Mouse (Mus musculus): ENCODE measurements around the gene Acnat1. TPM values are rescaled to one million over a fixed set of nuclear protein-coding genes. Genes with fewer than 3 reads are reported as not detected.
"Not testable (repeated sequence)": the region's sequence is repeated elsewhere in the genome, so short reads cannot be mapped to it uniquely, and the experiment has no call there.

Gene Acnat1
- polyA plus RNA-seq, 1 experiment from 2014 or later = not detected

DNA sequence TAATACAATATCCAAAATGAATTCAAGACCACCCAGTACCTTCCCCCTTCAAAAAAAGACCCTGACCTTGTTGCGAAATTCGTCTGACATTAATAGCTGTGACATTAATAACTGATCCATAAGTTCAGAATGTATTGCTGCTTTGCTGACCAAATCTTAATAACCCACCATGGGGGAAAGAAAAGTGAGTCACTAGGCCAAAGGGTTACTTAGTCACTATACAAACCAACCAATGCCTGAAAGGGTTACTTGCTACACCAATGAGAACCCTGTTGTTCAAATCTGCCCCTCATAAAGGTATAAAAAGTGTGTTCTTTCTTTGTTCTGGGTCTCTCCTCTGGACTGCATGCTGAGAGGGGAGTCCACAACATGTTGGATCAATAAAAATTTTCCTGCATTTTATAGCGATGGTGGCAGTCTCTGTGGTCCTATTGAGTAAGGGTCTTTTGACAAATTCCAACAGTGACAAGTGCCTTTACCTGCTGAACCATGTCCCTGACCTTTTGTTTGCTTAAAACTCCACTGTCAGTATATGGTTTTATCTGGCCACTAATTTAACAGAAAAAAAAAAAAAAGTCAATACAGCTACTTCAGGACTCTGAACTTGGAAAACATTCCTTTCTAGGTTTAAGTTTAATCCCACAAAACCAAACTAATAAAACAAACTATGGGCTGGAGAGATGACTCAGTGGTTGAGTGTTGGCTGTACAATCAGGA is 12.4 kb upstream of the Acnat1 start:
- H3K36me3 ChIP-seq; ATAC-seq (ENCODE audit: insufficient number of reproducible peaks, insufficient read depth, low FRiP score, low TSS enrichment, low read depth); H3K9ac ChIP-seq; H3K9me3 ChIP-seq; H3K27ac ChIP-seq; H3K4me2 ChIP-seq; H3K27me3 ChIP-seq; H3K4me1 ChIP-seq; H3K4me3 ChIP-seq: not testable (repeated sequence)
- 76% methylated on average over 3 of the region's 3 CpGs for WGBS

DNA sequence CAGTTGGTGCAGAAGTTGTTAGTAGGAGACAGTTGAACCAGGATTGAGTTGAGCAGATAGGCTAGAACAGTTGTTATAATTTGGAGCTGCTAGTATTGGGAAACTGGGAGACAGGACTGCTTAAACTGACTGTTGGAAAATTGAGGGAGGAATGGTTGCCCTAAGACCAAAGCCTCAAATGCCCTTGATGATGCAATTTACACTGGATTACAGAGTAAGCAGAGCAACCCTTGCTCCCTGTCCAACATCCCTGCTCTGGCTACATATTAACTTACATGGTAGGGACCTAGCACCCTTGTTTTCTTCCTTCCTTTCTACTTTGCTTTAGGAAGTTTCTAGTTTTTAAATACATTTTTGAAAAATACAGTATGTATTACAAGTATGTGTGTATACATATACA is 11.7 kb upstream of the Acnat1 start:
- ATAC-seq (ENCODE audit: insufficient number of reproducible peaks, insufficient read depth, low FRiP score, low TSS enrichment, low read depth) = no peak

DNA sequence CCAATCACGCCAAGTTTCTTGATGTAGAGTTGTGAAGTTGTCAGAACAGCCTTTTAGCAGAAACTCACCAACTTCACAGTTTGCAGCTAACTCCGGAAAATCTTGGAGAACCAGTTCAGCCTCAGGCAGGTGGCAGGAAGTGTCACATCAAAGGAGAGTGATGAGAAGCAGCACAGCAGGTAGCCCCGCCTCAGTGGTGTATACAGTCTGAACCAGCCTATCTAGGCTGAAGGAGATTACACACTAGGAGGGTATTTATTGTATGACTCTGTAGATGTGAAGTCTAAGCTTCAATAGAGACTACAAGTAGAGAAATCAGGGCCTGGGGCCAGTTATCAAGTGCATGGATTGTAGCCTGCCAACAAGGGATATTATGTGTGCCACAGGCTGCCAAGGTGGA is 7.2 kb upstream of the Acnat1 start:
- ATAC-seq (ENCODE audit: insufficient number of reproducible peaks, insufficient read depth, low FRiP score, low TSS enrichment, low read depth) = peak; percentile 57; the same call in 1 of the 2 replicates
- Histone ChIP-seq H3K27ac (no peak overlapping the region), H3K9ac (no peak overlapping the region), H3K36me3 (no peaks in the 10 kb centered on the region), H3K9me3 (no peaks in the 10 kb centered on the region), H3K27me3 (peaks cover 8% of the 10 kb centered on the region), H3K4me3 (no peak overlapping the region), H3K4me1 (peaks cover 11% of the 10 kb centered on the region; the same call in 1 of the 2 replicates), H3K4me2 (peak overlapping the region; percentile 41; the same call in 1 of the 2 replicates)
- 34% methylated on average over 3 of the region's 3 CpGs for WGBS

More for the DNA sequence above, 11.7 kb upstream of the Acnat1 start:
- H3K4me3 ChIP-seq = no peak overlapping the region
- peaks cover 2% of the 10 kb centered on the region; the same call in 1 of the 2 replicates for H3K4me1 ChIP-seq
- 0 out of 2 replicates have a peak, but pooled peaks cover 2% of the 10 kb centered on the region for H3K9me3 ChIP-seq
- H3K27ac ChIP-seq = no peak overlapping the region
- peaks cover 6% of the 10 kb centered on the region for H3K27me3 ChIP-seq
- H3K9ac ChIP-seq = no peak overlapping the region
- no peak overlapping the region for H3K4me2 ChIP-seq
- no peaks in the 10 kb centered on the region for H3K36me3 ChIP-seq

DNA sequence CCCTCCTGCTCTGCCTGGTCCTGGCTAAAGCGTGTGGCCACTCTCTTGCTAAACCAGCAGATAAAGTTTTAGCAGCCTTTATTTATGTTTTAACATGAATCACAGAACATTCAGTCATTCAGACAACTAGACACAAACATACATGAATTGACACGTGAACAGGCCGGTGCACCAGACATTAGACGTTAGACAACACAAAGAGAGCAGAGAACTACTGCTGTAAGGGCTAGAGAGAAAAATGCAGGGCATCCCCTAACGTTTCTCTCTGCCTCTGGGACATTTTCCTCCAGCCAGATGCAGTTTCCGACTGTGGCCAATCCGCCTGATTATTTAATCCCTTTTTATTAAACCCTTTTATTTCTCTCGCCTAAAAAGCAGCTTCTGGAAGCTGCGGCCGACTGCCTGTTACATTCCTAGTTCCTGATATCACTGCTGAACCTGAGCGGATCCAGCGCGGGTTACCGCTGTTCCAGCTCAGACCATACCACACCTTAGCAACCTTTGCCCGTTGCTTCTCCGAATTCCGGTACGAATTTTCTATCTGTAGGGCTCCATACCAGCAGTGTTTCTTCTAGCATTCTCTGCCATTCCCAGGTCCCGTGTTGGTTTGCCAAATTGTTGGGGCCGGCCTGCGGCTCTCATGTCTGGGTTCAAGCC is 6.5 kb upstream of the Acnat1 start:
- H3K4me1 ChIP-seq = peaks cover 11% of the 10 kb centered on the region; the same call in 1 of the 2 replicates
- WGBS = 20% methylated on average over 21 of the region's 21 CpGs
- H3K36me3 ChIP-seq = no peaks in the 10 kb centered on the region
- peak overlapping the region; percentile 41 for H3K4me2 ChIP-seq
- H3K27ac ChIP-seq = 0 out of 2 replicates have a peak overlapping the region, but pooled peaks have one; percentile 28
- H3K9ac ChIP-seq = no peak overlapping the region
- peaks cover 8% of the 10 kb centered on the region for H3K27me3 ChIP-seq
- peak overlapping the region; percentile 12 for H3K4me3 ChIP-seq
- ATAC-seq (ENCODE audit: insufficient number of reproducible peaks, insufficient read depth, low FRiP score, low TSS enrichment, low read depth) = no peak
- H3K9me3 ChIP-seq = no peaks in the 10 kb centered on the region

DNA sequence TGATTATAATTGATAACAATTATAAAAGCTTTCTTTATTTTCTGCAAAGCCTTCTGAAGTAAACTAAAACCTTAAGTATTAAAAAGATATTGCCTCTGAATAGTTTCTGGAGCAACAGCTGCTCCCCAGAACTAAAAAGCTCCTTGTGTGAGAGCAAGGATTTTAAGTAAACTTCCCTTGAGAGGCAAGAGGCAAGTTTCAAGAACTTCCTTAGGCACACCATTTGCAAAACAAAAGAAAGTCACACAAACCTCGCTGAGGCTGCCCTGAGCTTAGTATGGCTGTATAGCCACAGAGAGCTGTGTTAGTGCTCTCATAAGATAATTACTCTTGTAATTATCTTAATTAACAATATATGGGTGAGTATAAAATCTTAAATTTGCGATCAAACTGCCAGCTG is 5.3 kb upstream of the Acnat1 start:
- H3K27ac ChIP-seq; ATAC-seq (ENCODE audit: insufficient number of reproducible peaks, insufficient read depth, low FRiP score, low TSS enrichment, low read depth); H3K9me3 ChIP-seq; H3K4me2 ChIP-seq; H3K4me3 ChIP-seq; H3K27me3 ChIP-seq; H3K36me3 ChIP-seq; H3K9ac ChIP-seq: not testable (repeated sequence)
- 21% methylated on average over 2 of the region's 2 CpGs for WGBS
- peaks cover 11% of the 10 kb centered on the region; the same call in 1 of the 2 replicates for H3K4me1 ChIP-seq

DNA sequence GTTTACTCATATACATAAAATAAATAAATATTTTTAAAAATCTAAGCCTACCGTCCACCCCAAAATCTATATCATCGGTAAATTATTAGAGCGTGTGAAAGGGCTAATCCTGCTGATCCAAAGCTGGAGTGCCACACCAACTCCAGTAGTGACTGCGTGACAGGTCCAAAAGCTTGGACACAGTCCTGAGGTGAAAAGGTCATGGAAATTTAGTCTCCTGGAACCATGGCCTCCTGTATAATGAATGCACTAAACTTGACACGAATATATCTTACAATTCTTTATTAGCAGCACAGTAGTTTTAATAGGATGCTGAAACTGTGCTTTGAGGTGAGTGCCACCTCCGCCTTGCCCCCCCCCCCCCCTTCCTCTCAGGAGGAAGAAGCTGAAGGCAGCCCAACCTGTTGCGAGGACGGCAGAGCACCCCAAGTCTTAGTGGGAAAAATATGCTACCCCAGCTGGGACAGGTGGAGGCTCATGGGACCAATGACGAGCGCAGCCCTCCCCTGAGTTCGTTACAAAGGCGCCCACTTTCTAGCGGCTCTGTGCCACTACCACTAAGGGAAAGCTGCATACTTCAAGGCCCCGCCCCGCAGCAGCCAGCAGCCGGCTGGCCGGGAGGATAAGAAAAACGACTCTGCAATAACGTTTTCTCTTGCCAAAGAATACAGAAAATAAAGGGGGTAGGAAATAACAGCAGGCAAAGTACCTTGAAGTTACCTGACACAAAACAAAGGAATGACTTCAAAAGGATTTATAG is 4.6 kb upstream of the Acnat1 start:
- 22% methylated on average over 19 of the region's 19 CpGs for WGBS
- Histone ChIP-seq H3K36me3 (no peaks in the 10 kb centered on the region), H3K4me3 (peak overlapping the region; percentile 26), H3K4me2 (peak overlapping the region; percentile 55), H3K9ac (no peak overlapping the region), H3K27ac (no peak overlapping the region), H3K9me3 (no peaks in the 10 kb centered on the region), H3K4me1 (peaks cover 11% of the 10 kb centered on the region; the same call in 1 of the 2 replicates), H3K27me3 (peaks cover 8% of the 10 kb centered on the region)
- ATAC-seq (ENCODE audit: insufficient number of reproducible peaks, insufficient read depth, low FRiP score, low TSS enrichment, low read depth) = peak; percentile 57; the same call in 1 of the 2 replicates

DNA sequence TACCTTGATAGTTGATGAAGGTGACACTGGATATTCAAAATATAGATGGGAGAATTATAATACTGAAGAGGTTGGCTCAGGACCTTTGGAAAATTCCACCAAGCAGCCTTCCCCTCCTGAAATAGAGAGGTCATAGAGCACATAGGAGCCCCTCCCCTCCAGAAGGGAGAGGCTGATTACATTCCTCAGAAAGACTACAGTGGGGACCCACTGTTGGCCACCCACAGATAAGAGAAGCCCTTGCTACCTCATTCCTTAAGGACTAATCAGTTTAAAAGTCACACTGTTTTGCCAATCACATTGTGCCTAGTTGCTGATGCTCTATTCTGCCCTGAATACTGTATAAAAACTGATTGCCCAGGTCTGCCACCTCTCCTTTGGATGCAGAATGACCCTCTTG is 871 bp upstream of the Acnat1 start:
- 0 out of 2 replicates have a peak, but pooled peaks cover 7% of the 10 kb centered on the region for H3K4me1 ChIP-seq
- no peak for ATAC-seq (ENCODE audit: insufficient number of reproducible peaks, insufficient read depth, low FRiP score, low TSS enrichment, low read depth)
- H3K4me3 ChIP-seq = no peak overlapping the region
- no peaks in the 10 kb centered on the region for H3K27me3 ChIP-seq
- no peaks in the 10 kb centered on the region for H3K9me3 ChIP-seq
- H3K4me2 ChIP-seq = no peak overlapping the region
- H3K27ac ChIP-seq = no peak overlapping the region
- H3K36me3 ChIP-seq = no peaks in the 10 kb centered on the region
- no peak overlapping the region for H3K9ac ChIP-seq

DNA sequence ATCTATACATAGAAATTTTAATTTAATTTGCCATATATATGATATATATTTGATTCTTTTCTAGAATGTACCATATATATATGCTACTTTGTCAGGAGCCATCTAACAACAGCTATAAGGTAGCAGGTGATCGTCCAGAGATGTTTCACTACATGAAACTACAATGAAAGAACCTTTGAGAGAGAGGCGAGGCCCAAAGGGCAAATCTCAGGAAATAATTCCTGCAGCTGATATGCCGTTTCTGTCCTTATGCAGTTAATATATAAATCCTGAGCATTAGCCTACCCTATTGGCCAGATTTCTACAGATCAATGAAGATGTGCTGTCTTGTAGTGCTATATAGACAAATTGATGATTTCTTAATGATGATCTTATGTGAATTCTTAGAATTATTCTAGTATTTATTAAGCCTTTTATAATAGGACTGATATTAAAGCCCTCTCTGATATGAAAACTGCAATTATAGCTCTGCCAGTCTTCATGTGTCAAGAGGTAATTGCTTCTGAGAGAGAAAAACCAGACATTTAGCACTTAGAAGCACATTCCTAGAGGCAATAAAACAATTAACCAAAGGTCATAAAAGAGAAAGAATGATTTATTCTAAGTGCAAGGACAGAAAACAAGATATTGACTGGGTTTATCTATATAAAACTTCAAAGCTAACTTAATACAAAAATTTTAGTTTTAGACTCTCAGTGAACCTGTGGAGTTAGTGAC is 4.1 kb downstream of the Acnat1 start:
- H3K27me3 ChIP-seq = no peaks in the 10 kb centered on the region
- no peak overlapping the region for H3K4me3 ChIP-seq
- no peaks in the 10 kb centered on the region for H3K36me3 ChIP-seq
- 75% methylated on average over 3 of the region's 3 CpGs for WGBS
- ATAC-seq (ENCODE audit: insufficient number of reproducible peaks, insufficient read depth, low FRiP score, low TSS enrichment, low read depth) = no peak
- H3K4me2 ChIP-seq = no peak overlapping the region
- H3K27ac ChIP-seq = no peak overlapping the region
- H3K9ac ChIP-seq = no peak overlapping the region
- H3K9me3 ChIP-seq = no peaks in the 10 kb centered on the region
- H3K4me1 ChIP-seq = no peaks in the 10 kb centered on the region

DNA sequence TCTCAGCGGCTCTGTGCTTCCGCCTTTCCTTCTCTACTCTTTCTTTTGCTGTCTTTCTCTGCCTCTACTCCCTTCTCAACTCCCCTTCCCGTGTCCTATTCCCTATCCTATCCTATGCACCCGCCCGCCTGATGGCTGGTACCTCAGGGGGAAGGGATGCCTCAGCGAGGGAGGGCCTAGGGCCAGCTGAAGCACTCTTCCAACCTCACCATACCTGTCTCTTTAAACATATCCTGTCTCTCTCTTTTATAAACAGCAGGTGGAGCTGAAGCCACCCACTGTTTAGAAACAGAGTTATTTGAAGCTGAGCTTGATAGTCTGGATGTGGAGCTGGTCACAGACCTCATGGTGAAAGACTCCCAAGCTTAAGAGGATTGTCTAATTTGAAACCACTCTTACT is 6.4 kb downstream of the Acnat1 start:
- WGBS = 90% methylated on average over 6 of the region's 6 CpGs
- H3K4me3 ChIP-seq = no peak overlapping the region
- no peaks in the 10 kb centered on the region for H3K4me1 ChIP-seq
- no peak overlapping the region for H3K27ac ChIP-seq
- no peak for ATAC-seq (ENCODE audit: insufficient number of reproducible peaks, insufficient read depth, low FRiP score, low TSS enrichment, low read depth)
- H3K9ac ChIP-seq = no peak overlapping the region
- H3K9me3 ChIP-seq = no peaks in the 10 kb centered on the region
- H3K27me3 ChIP-seq = no peaks in the 10 kb centered on the region
- H3K4me2 ChIP-seq = no peak overlapping the region
- no peaks in the 10 kb centered on the region for H3K36me3 ChIP-seq

DNA sequence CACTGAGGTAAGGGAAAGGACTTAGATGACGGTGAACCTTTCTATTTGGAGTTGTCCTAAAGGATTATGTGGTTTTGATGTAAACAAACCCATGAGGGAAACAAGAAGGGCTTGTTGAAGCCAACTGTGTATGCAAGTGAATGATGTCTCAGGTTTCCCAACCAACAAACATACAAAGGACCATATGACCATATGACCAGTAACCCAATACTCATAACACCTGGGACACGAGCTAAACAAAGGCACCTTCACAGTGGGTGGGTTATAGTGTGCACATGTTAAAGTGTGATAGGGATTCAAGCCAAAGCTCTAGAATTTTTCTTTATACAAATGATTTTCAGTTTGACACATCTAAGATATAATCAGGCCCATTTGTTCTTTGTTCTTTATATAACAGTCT is 17.5 kb downstream of the Acnat1 start:
- H3K4me3 ChIP-seq = no peak overlapping the region
- WGBS = 41% methylated on average over 2 of the region's 2 CpGs
- no peaks in the 10 kb centered on the region for H3K9me3 ChIP-seq
- no peaks in the 10 kb centered on the region for H3K36me3 ChIP-seq
- H3K4me1 ChIP-seq = no peaks in the 10 kb centered on the region
- H3K9ac ChIP-seq = no peak overlapping the region
- H3K27me3 ChIP-seq = no peaks in the 10 kb centered on the region
- ATAC-seq (ENCODE audit: insufficient number of reproducible peaks, insufficient read depth, low FRiP score, low TSS enrichment, low read depth) = no peak
- H3K4me2 ChIP-seq = no peak overlapping the region
- no peak overlapping the region for H3K27ac ChIP-seq

DNA sequence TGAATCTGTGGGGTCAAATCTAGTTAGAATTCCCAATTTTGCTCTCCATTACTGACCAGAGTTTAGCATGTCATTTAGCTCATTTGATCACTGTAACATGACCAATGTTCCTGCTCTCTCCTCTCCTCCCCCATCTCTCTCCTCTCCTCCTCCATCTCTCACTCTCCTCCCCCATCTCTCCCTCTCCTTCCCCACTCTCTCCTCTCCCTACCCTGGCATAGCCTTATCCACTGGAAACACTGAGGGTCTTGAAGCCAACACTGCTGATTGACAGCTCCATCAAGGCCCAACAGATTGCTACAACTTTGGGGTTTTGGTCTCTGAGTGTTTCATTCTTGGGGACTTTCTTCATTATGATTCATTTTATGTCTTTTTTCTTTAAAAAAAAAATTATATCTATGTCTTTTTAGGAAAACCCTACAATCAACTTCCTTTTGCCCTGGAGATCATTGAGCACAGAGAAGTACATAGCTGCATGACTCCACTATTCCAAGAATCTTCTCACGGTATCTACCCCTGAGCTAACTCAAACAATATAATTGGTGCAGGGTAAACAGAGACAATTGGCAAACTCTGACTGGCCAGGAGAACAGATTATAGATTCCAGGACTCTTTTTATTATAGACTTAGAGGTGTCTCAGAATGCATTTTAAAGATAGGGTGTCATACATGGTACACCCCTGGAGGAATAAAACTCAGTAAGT is 21.7 kb downstream of the Acnat1 start:
- WGBS = 58% methylated on average over 1 of the region's 1 CpGs

More for the DNA sequence above, 21.7 kb downstream of the Acnat1 start:
- Histone ChIP-seq H3K4me1 (no peaks in the 10 kb centered on the region), H3K27me3 (no peaks in the 10 kb centered on the region), H3K4me3 (no peak overlapping the region), H3K9ac (no peak overlapping the region), H3K4me2 (no peak overlapping the region), H3K36me3 (no peaks in the 10 kb centered on the region), H3K27ac (no peak overlapping the region), H3K9me3 (no peaks in the 10 kb centered on the region)
- no peak for ATAC-seq (ENCODE audit: insufficient number of reproducible peaks, insufficient read depth, low FRiP score, low TSS enrichment, low read depth)
